Mouse (Mus musculus) ES-E14 (cell line): ENCODE data around the gene Os9. TPM values are rescaled to one million over a fixed set of nuclear protein-coding genes. Genes with fewer than 3 reads are reported as not detected.

Source experiments
- DNase-seq: peaks from one replicate; pipeline ENCODE4 v3.0.0-alpha.2; 2013; ENCODE audit warnings: low read depth, low spot score
- H3K27ac ChIP-seq: 2 replicates; pipeline ENCODE4 v1.5.1; 2012; ENCODE audit warnings: low read depth, mild to moderate bottlenecking, low read length, moderate library complexity, mixed read lengths; ENCODE audit not compliant: poor library complexity, insufficient read depth, severe bottlenecking
- H3K36me3 ChIP-seq: 2 replicates; pipeline ENCODE4 v1.6.1; 2012; ENCODE audit warnings: mild to moderate bottlenecking, low read length, moderate library complexity, mixed read lengths; ENCODE audit not compliant: control insufficient read depth, poor library complexity, insufficient read depth, severe bottlenecking
- H3K4me1 ChIP-seq, 2 experiments: fragments of 150-350 bp in 1 of 2; sonication (generic) in 1 of 2; 2 replicates each; pipeline ENCODE4 v1.6.1; 2012; ENCODE audit warnings: low read length in 2 of 2, mild to moderate bottlenecking in 1 of 2, mixed read lengths in 1 of 2; ENCODE audit not compliant: control insufficient read depth in 2 of 2, insufficient read depth in 2 of 2, poor library complexity in 1 of 2
- H3K4me3 ChIP-seq, 2 experiments: fragments of 150-350 bp in 1 of 2; sonication (generic) in 1 of 2; 2 replicates each; pipeline ENCODE4 v1.5.1; 2012; ENCODE audit warnings: low read length in 2 of 2, low read depth in 1 of 2, mild to moderate bottlenecking in 1 of 2, mixed read lengths in 1 of 2; ENCODE audit not compliant: insufficient read depth in 1 of 2, poor library complexity in 1 of 2, severe bottlenecking in 1 of 2
- H3K9ac ChIP-seq: 2 replicates; pipeline ENCODE4 v1.6.1; 2012; ENCODE audit warnings: low read depth, mild to moderate bottlenecking, low read length, mixed read lengths; ENCODE audit not compliant: poor library complexity, insufficient read depth, severe bottlenecking
- H3K9me3 ChIP-seq: fragments of 150-350 bp; sonication (generic); 2 replicates; pipeline ENCODE4 v1.6.1; 2012; ENCODE audit warnings: low read depth, mild to moderate bottlenecking, low read length; ENCODE audit not compliant: control insufficient read depth, insufficient read depth
- CHD2 ChIP-seq: IDR thresholded peaks from 2 replicates; pipeline ENCODE4 v1.6.1; 2014; ENCODE audit warnings: mild to moderate bottlenecking, low read depth, low read length, inconsistent platforms
- HCFC1 ChIP-seq: IDR thresholded peaks from 2 replicates; pipeline ENCODE4 v1.6.1; 2012; ENCODE audit warnings: low read length, inconsistent platforms, borderline replicate concordance; ENCODE audit not compliant: insufficient read depth
- MAFK ChIP-seq: IDR thresholded peaks from 2 replicates; pipeline ENCODE4 v1.6.1; 2014; ENCODE audit warnings: mild to moderate bottlenecking, low read depth, low read length, inconsistent platforms; ENCODE audit not compliant: insufficient read depth
- ZC3H11A ChIP-seq: IDR thresholded peaks from 2 replicates; pipeline ENCODE4 v1.6.1; 2012; ENCODE audit warnings: low read depth, mild to moderate bottlenecking, inconsistent platforms, low read length, borderline replicate concordance
- ZNF384 ChIP-seq: IDR thresholded peaks from 2 replicates; pipeline ENCODE4 v1.6.1; 2012; ENCODE audit warnings: low read depth, low read length, inconsistent platforms
- in situ Hi-C, 2 experiments: fragments of 600-800 bp; cut with MboI; formaldehyde crosslinking; loops; one replicate each; pipeline ENCODE4 v1.15.1; 2025; ENCODE audit warnings: low sequenced_read_pairs in 2 of 2, inconsistent platforms in 1 of 2; ENCODE audit not compliant: unreplicated experiment in 2 of 2
- total RNA-seq: library from RNA; depleted of rRNA; stranded (reverse); fragments of 300-350 nt; gene quantifications from 2 replicates; pipeline ENCODE4 v1.2.3, GENCODE M21; 2012

The Os9 gene
- total RNA-seq, 1 experiment = 29.4 TPM

DNA sequence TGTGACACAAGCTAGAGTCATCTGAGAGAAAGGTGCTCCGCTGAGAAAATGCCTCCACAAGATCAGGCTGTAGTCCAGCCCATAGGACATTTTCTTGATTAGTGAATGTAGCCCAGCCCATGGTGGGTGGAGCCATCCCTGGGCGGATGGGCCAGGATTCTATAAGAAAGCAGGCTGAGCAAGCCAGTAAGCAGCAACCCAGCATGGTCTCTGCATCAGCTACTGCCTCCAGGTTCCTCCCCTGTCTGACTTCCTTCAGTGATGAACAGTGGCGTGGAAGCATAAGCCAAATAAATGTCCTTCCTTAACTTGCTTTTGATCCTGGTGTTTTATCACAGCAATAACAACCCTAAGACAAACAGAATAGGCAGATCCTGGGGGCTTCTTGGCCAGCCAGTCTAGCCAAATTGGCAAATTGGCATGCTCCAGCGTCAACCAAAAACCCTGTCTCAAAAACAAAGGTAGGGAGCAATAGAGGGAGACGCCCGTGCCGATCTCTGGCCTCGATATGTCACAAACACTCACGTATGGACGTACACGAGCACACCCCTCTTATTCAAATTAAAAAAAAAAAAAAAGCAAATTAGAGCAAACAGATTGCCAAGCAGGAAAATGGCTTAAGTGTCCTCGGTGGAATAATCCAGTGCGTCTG, 2.0 kb upstream of the Os9 start:
- H3K9me3 ChIP-seq = no peaks in the 10 kb centered on the region
- H3K4me1 ChIP-seq = peaks cover 1 to 10% of the 10 kb centered on the region in 2 experiments; a peak in 2 of 4 replicates
- H3K36me3 ChIP-seq = no peaks in the 10 kb centered on the region
- in situ Hi-C loops = no loop called here
- H3K9ac ChIP-seq = no peak overlapping the region; the same call in 1 of the 2 replicates
- peak overlapping the region; percentile 4 to 39 for H3K4me3 ChIP-seq
- TF ChIP-seq ZNF384 (no peak), ZC3H11A (no peak), MAFK (no peak), HCFC1 (no peak), CHD2 (no peak)
- H3K27ac ChIP-seq = no peak overlapping the region
- DNase-seq = peak; percentile 29

DNA sequence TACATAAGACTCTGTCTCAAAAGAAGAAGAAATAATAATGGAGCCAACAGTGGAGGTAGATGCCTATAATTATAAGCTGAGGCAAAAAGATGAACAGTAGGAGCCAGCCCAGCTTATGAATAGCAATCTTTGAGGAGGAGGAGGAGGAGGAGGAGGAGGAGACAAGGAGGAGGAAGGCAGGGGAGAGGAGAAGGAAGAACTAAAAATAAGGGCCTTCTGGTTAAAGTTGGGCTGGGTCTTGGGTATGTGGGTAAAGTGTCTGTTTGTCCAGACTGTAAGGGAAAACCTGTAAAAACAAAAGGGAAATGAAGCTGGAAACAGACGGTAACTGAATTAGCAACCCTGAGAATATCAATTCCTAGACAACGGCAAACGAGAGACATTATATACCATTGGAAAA, 1.1 kb upstream of the Os9 start:
- Histone ChIP-seq H3K9me3 (no peaks in the 10 kb centered on the region), H3K4me1 (peaks cover 1 to 9% of the 10 kb centered on the region in 2 experiments; a peak in 2 of 4 replicates), H3K9ac (no peak overlapping the region), H3K36me3 (peaks cover 3% of the 10 kb centered on the region; the same call in 1 of the 2 replicates), H3K27ac (no peak overlapping the region), H3K4me3 (no peak overlapping the region)
- in situ Hi-C loops = no loop called here
- TF ChIP-seq ZNF384 (no peak), CHD2 (no peak), ZC3H11A (no peak), MAFK (no peak), HCFC1 (no peak)
- no peak for DNase-seq

DNA sequence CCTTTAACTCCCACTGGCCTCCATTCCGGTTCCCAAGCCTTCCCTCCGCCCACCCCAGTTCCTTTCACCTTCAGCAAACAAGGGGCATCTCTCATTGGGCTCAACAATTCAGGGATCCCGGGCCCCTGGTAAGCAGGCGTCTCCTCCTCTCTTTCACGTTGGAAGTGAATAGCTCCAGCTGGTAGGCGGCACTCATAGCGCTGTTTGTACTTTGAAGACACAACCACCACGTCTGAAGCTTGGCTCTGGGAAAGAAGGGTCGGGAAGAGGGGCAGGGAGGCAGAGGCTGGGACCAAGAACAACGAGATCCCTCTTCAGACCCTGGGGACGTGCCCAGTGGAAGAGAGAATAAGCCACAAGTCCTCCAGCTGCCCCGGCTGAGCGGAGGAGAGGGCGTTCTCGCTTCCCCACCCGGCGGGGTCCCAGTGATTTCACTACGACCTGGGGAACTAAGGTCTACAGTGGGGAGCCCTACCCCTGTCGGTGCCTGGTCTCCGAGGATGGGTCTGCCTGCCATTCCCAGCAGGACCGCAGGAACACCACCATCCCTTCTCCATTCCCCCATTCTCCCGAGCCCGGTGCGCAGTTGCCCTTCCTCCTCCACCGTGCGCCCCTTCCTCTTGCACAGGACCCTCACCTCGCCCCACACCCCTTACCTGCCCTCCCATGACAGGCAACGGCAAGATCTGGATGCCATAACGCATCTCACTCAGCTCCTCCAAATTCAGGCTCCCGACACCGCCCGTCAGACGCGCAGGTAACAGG, 448 bp downstream of the Os9 start:
- Histone ChIP-seq H3K9ac (peak overlapping the region; percentile 76), H3K27ac (no peak overlapping the region), H3K36me3 (peaks cover 9% of the 10 kb centered on the region; the same call in 1 of the 2 replicates), H3K4me3 (peak overlapping the region; percentile 80 to 98), H3K9me3 (no peaks in the 10 kb centered on the region), H3K4me1 (peaks cover 1 to 3% of the 10 kb centered on the region in 2 experiments; a peak in 2 of 4 replicates)
- TF ChIP-seq ZNF384 (no peak), ZC3H11A (no peak), HCFC1 (no peak), MAFK (no peak), CHD2 (no peak)
- in situ Hi-C loops = no loop called here
- DNase-seq = no peak

DNA sequence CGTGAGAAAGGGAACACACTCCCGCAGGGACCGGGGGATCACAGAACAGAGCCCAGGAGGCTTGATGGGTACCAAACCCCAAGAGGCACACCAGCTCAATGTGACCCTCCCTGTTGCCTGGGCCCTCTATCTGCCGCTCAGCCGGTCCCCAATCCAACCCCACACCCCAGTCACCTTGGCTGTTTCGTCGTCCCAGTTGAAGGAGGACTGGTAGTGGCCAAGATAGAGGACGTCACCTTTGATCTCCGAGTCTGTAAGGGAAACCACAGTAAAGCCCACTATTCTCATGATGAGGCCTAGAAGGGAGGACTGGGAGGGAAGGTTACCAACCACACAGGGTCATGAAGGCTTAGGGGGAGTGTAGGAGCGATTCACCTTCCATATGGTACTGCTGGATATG, 1.7 kb downstream of the Os9 start:
- in situ Hi-C loops = no loop called here
- Histone ChIP-seq H3K4me1 (peaks cover 1 to 3% of the 10 kb centered on the region in 2 experiments; a peak in 2 of 4 replicates), H3K4me3 (no peak overlapping the region), H3K9me3 (no peaks in the 10 kb centered on the region), H3K27ac (no peak overlapping the region), H3K36me3 (peaks cover 9% of the 10 kb centered on the region; the same call in 1 of the 2 replicates), H3K9ac (no peak overlapping the region)
- DNase-seq = no peak
- TF ChIP-seq HCFC1 = no peak
- no peak for TF ChIP-seq ZC3H11A
- no peak for TF ChIP-seq CHD2
- TF ChIP-seq MAFK = no peak
- TF ChIP-seq ZNF384 = no peak
